Mouse (Mus musculus) liver, adult 2 months (tissue): ENCODE measurements around the gene Trappc10.

Experiments used
- CTCF ChIP-seq: fragments of 200-500 bp; IDR thresholded peaks from 2 replicates; pipeline ENCODE4 v1.5.1; 2011; ENCODE audit warnings: low read depth, low read length, control low read depth
- POLR2A ChIP-seq: fragments of 200-500 bp; IDR thresholded peaks from 2 replicates; pipeline ENCODE4 v1.6.1; 2011; ENCODE audit warnings: low read length, control low read depth; ENCODE audit not compliant: insufficient read depth; ENCODE audit errors: extremely low read depth

GRCm38 (mm10) chr10:78224136-78224535 is 20.3 kb downstream of the Trappc10 start:
- no peak for TF ChIP-seq CTCF
- no peak for TF ChIP-seq POLR2A
